Mouse (Mus musculus) liver, adult 2 months (tissue): ENCODE data around the gene Rftn2. TPM values are rescaled to one million over a fixed set of nuclear protein-coding genes. Genes with fewer than 3 reads are reported as not detected.
"Not testable (repeated sequence)": the region's sequence is repeated elsewhere in the genome, so short reads cannot be mapped to it uniquely, and the experiment has no call there.

Experiments
- DNase-seq: peaks from one replicate; pipeline ENCODE4 v3.0.0-alpha.2; 2011; ENCODE audit warnings: low read depth, low spot score; ENCODE audit errors: extremely low read depth
- H3K27ac ChIP-seq: fragments of 200-500 bp; replicated peaks from 2 replicates; pipeline ENCODE4 v1.5.1; 2012; ENCODE audit warnings: low read depth, mild to moderate bottlenecking, control low read depth, inconsistent platforms, low read length; ENCODE audit not compliant: insufficient read depth
- H3K27me3 ChIP-seq: fragments of 200-500 bp; 2 replicates; pipeline ENCODE4 v1.6.1; 2012; ENCODE audit warnings: mild to moderate bottlenecking, moderate library complexity, low read length, inconsistent platforms; ENCODE audit not compliant: control insufficient read depth, insufficient read depth
- H3K36me3 ChIP-seq: fragments of 200-500 bp; 2 replicates; pipeline ENCODE4 v1.6.1; 2012; ENCODE audit warnings: low read length, inconsistent platforms; ENCODE audit not compliant: control insufficient read depth, insufficient read depth
- H3K4me1 ChIP-seq: fragments of 200-500 bp; 2 replicates; pipeline ENCODE4 v1.6.1; 2011; ENCODE audit warnings: low read length; ENCODE audit not compliant: control insufficient read depth, insufficient read depth
- H3K4me3 ChIP-seq: fragments of 200-500 bp; 2 replicates; pipeline ENCODE4 v1.5.1; 2011; ENCODE audit warnings: low read depth, mild to moderate bottlenecking, control low read depth, low read length, moderate library complexity; ENCODE audit not compliant: insufficient read depth
- H3K79me2 ChIP-seq: fragments of 200-500 bp; 2 replicates; pipeline ENCODE4 v1.6.1; 2012; ENCODE audit warnings: inconsistent platforms, mild to moderate bottlenecking, low read length, moderate library complexity; ENCODE audit not compliant: control insufficient read depth, insufficient read depth
- H3K9ac ChIP-seq: fragments of 200-500 bp; 2 replicates; pipeline ENCODE4 v1.6.1; 2012; ENCODE audit warnings: low read depth, mild to moderate bottlenecking, control low read depth, inconsistent platforms, low read length
- CTCF ChIP-seq: fragments of 200-500 bp; IDR thresholded peaks from 2 replicates; pipeline ENCODE4 v1.5.1; 2011; ENCODE audit warnings: low read depth, low read length, control low read depth
- POLR2A ChIP-seq: fragments of 200-500 bp; IDR thresholded peaks from 2 replicates; pipeline ENCODE4 v1.6.1; 2011; ENCODE audit warnings: low read length, control low read depth; ENCODE audit not compliant: insufficient read depth; ENCODE audit errors: extremely low read depth
- WGBS: fragments of 180-500 bp; shearing (Covaris S2); methylation state at CpG from one replicate; pipeline ENCODE4 v1.1.7; 2018; 5-methylcytosine and 5-hydroxymethylcytosine counted together
- polyA plus RNA-seq: library from polyadenylated mRNA; depleted of rRNA; stranded (reverse); fragments of >200 nt; gene quantifications from 2 replicates; pipeline ENCODE4 v1.2.3, GENCODE M21; 2012
- total RNA-seq: library from RNA; depleted of rRNA; stranded (reverse); fragments of >200 nt; gene quantifications from 2 replicates; pipeline ENCODE4 v1.2.3, GENCODE M21; 2014

The Rftn2 gene
- total and polyA plus RNA-seq, 2 experiments: 0.29 to 0.37 TPM

DNA sequence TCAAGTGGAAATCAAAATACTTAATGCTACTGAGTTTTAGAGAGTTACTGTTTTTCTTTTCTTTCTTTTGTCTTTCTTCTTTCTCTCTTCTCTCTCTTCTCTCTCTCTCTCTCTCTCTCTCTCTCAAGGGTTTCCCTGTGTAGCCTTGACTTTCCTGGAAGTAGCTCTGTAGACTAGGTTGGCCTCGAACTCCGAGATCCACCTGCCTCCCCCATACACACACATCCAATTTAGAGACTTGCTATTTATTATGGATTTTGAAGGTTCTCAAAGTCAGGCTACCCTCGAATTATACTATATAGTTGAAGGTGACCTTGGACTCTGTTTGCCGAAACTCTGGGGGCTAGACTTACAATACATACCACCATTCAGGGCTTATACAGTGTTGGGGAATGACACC lies 94.3 kb downstream of the Rftn2 start:
- no peak for DNase-seq
- H3K36me3 ChIP-seq: no peaks in the 10 kb centered on the region; the same call in 1 of the 2 replicates
- no peaks in the 10 kb centered on the region for H3K27me3 ChIP-seq
- no peak overlapping the region for H3K4me3 ChIP-seq
- H3K9ac ChIP-seq: no peak overlapping the region
- peaks cover 15% of the 10 kb centered on the region; the same call in 1 of the 2 replicates for H3K79me2 ChIP-seq
- H3K27ac ChIP-seq: no peak overlapping the region
- no peak for TF ChIP-seq CTCF
- TF ChIP-seq POLR2A: no peak
- peaks cover 4% of the 10 kb centered on the region; the same call in 1 of the 2 replicates for H3K4me1 ChIP-seq
- 30% methylated on average over 4 of the region's 4 CpGs for WGBS

DNA sequence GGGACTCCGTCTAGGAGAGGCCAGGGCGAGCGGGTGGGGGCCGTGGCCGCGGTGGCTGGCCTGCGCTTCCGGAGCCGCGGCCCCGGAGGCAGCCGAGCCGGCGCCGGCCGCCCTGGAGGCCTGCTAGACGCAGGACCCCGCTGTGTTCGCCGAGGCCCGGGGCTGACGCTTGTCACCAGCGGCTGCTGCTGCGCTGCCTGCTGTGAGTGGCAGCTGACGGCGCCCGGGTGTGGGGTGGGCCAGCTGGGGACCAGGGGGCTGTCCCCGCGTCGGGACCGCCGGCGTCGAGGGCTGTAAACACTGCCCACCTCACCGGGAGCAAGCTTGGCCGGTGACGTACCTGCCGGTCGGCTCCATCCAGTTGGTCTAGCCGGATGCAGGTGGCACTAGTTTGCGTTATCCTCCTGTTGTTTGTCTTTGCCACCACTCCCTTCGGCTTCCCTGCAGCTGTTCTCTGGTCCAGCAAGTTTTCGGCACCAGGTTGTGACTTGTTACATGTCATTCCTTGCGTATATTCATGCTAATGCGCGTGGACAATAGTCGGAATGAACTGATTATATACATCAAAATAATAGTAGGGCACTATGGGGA lies 95.1 kb downstream of the Rftn2 start:
- peak; percentile 50 for DNase-seq
- Histone ChIP-seq H3K9ac (peak overlapping the region; percentile 82), H3K36me3 (no peaks in the 10 kb centered on the region; the same call in 1 of the 2 replicates), H3K79me2 (peaks cover 15% of the 10 kb centered on the region; the same call in 1 of the 2 replicates), H3K27ac (peak overlapping the region; percentile 79), H3K4me3 (peak overlapping the region; percentile 69), H3K4me1 (peaks cover 4% of the 10 kb centered on the region; the same call in 1 of the 2 replicates), H3K27me3 (no peaks in the 10 kb centered on the region)
- WGBS: under 1% methylated on average over 31 of the region's 47 CpGs
- TF ChIP-seq CTCF (no peak), POLR2A (no peak)

DNA sequence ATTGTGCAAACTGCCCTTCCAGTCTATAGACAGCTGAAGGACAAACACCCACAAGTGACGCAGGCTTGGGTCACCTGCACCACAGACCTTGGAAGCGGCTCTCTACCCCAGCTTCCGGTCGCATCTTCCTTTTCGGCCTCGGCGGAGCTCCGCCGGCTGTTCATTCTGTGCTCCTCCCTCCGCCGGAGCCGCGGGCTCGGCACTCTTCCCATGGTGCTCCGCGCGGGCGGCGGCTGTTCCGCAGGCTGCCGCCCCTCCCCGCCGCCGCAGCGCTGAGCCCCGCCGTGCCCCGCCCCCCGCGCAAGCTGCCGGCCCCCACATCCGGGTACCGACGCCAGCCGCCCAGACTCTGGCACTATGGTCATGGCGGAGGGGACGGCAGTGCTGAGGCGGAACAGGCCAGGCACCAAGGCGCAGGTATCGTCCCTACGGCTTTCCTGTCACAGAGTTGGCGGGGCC lies 95.6 kb downstream of the Rftn2 start, which contains the start of gene Mob4:
Gene Mob4, plus strand, starts transcription at position 289 of the 459 bp plus-strand sequence.
- Histone ChIP-seq H3K79me2 (peaks cover 14% of the 10 kb centered on the region; the same call in 1 of the 2 replicates), H3K27ac (peak within 1 kb of the TSS; percentile 79), H3K27me3 (no peaks in the 10 kb centered on the region), H3K36me3 (no peaks in the 10 kb centered on the region; the same call in 1 of the 2 replicates), H3K4me1 (peaks cover 4% of the 10 kb centered on the region; the same call in 1 of the 2 replicates), H3K4me3 (peak within 1 kb of the TSS; percentile 69), H3K9ac (peak within 1 kb of the TSS; percentile 82)
- WGBS: under 1% methylated on average over 41 of the region's 42 CpGs
- peak; percentile 92 for DNase-seq
- TF ChIP-seq POLR2A: peak; percentile 77
- TF ChIP-seq CTCF: no peak

DNA sequence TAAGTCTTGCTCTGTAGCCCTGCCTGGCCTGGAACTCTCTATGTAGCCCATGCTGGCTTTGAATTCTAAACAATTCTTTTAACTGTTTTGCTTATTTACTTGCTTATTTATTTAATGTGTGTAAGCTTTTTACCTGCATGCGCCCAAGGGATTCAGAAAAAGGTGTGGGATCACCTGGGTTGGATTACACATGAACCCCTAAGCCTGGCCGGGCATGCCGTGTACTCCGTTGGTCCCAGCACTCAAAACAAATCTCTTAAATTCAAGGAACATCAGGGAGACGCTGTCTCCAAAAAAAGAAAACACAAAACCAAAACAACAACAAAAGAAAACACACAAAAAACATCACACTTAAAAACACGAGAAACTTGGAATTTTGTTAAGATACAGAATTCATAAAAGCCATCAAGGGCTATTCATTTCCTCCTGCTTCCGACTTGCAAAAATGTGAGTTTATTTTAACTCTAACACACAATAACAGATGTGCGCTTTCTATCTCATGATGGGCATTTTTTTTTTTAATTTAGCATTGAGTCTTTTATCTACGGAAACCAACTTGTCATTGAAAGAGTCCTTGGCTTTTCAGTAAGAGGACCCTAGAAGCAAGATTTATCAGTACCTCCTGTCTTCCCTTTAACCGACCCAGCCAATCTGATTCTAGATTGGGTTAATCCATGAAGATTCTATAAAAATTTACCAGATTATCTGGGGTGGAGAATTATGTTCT lies 96.2 kb downstream of the Rftn2 start:
- TF ChIP-seq POLR2A: no peak
- no peak for TF ChIP-seq CTCF
- DNase-seq: no peak
- no peaks in the 10 kb centered on the region for H3K36me3 ChIP-seq
- H3K9ac ChIP-seq: no peak overlapping the region
- H3K4me3 ChIP-seq: peak overlapping the region; percentile 69
- H3K4me1 ChIP-seq: peaks cover 4% of the 10 kb centered on the region; the same call in 1 of the 2 replicates
- 56% methylated on average over 10 of the region's 10 CpGs for WGBS
- no peaks in the 10 kb centered on the region for H3K27me3 ChIP-seq
- H3K27ac ChIP-seq: peak overlapping the region; percentile 13
- H3K79me2 ChIP-seq: peaks cover 12% of the 10 kb centered on the region; the same call in 1 of the 2 replicates

DNA sequence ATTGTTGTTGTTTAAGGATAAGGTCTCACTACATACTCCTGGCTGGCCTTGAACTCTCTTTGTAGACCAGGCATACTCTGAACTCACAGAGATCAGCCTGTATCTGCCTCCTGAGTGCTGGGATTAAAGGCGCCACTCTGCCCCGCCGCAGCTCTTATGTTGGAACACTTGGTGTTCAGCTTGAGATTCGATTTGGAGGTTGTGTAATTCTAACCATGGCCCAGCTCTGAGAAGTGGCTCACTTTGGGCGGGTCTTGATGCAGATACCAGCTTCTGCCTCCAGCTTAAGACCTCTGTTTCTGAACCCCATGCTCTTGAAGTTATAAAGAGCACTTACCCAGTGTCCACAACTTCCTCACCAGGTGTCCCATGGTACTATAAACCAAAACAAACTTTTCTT lies 96.9 kb downstream of the Rftn2 start:
- peaks cover 12% of the 10 kb centered on the region; the same call in 1 of the 2 replicates for H3K79me2 ChIP-seq
- H3K9ac ChIP-seq: no peak overlapping the region
- no peak overlapping the region for H3K27ac ChIP-seq
- no peaks in the 10 kb centered on the region for H3K27me3 ChIP-seq
- H3K4me1 ChIP-seq: peaks cover 4% of the 10 kb centered on the region; the same call in 1 of the 2 replicates
- no peak overlapping the region for H3K4me3 ChIP-seq
- H3K36me3 ChIP-seq: no peaks in the 10 kb centered on the region
- TF ChIP-seq CTCF: no peak
- no peak for TF ChIP-seq POLR2A
- peak; percentile 28 for DNase-seq
- WGBS: 82% methylated on average over 5 of the region's 5 CpGs

DNA sequence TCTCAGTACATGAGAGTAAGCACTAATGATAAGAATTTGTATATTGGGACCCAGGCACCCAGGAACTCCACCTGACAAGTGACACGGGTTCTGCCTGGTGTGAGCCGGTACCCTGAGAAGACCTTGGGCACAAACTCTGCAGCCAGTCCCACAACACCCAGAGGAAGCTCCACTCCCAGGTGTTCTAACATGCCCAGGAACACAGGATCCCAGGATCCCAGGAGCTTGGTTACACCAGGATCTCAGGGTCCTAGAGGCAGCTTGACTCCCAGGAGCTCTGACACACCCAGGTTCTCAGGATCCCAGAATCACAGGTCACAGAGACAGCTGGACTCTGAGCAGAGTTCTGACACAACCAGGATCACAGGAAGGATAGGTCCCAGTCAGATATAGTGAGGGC lies 102.4 kb downstream of the Rftn2 start:
- not testable (repeated sequence) for DNase-seq, H3K27ac ChIP-seq, H3K4me3 ChIP-seq, H3K79me2 ChIP-seq, H3K9ac ChIP-seq, H3K4me1 ChIP-seq, H3K36me3 ChIP-seq, H3K27me3 ChIP-seq
- 98% methylated on average over 2 of the region's 2 CpGs for WGBS
